Mouse (Mus musculus): ENCODE measurements at regions not wholly inside any gene's neighbourhood (a gene's known extent, or its start where the extent isn't known, plus 50 kb on each side); places are given as distances from the start of the nearest gene placed in this dataset.

- DNase-seq (ENCODE audit: low spot score in 2 of 2): no peak
These were observed 315.1 kb upstream of the Npvf start for GRCm38 (mm10) chr6:50969341-50969740.

GRCm38 (mm10) chr6:50969997-50970396 is 315.8 kb upstream of the Npvf start:
- DNase-seq (ENCODE audit: low spot score in 2 of 2): no peak

- no peak for DNase-seq (ENCODE audit: low spot score in 2 of 2)
These were observed 316.5 kb upstream of the Npvf start for GRCm38 (mm10) chr6:50970770-50971169.

- DNase-seq (ENCODE audit: low spot score in 2 of 2): no peak
These were observed 318.0 kb upstream of the Npvf start for GRCm38 (mm10) chr6:50972268-50972667.

GRCm38 (mm10) chr6:50973231-50973654 is 319.0 kb upstream of the Npvf start:
- no peak for DNase-seq (ENCODE audit: low spot score in 2 of 2)

- no peak for DNase-seq (ENCODE audit: low spot score in 2 of 2)
These were observed 319.6 kb upstream of the Npvf start for GRCm38 (mm10) chr6:50973815-50974214.

- no peak for DNase-seq (ENCODE audit: low spot score in 2 of 2)
These were observed 320.7 kb upstream of the Npvf start for GRCm38 (mm10) chr6:50974961-50975360.

- DNase-seq (ENCODE audit: low spot score in 2 of 2): no peak
These were observed 322.7 kb upstream of the Npvf start for GRCm38 (mm10) chr6:50976973-50977372.

GRCm38 (mm10) chr6:50977381-50977780 is 323.1 kb upstream of the Npvf start:
- DNase-seq (ENCODE audit: low spot score in 2 of 2): no peak

GRCm38 (mm10) chr6:50978016-50978415 is 323.8 kb upstream of the Npvf start:
- no peak for DNase-seq (ENCODE audit: low spot score in 2 of 2)

GRCm38 (mm10) chr6:50978571-50978970 is 324.3 kb upstream of the Npvf start:
- DNase-seq (ENCODE audit: low spot score in 2 of 2): no peak

GRCm38 (mm10) chr6:50979764-50980163 is 325.5 kb upstream of the Npvf start:
- no peak for DNase-seq (ENCODE audit: low spot score in 2 of 2)

- no peak for DNase-seq (ENCODE audit: low spot score in 2 of 2)
These were observed 326.1 kb upstream of the Npvf start for GRCm38 (mm10) chr6:50980311-50980710.

GRCm38 (mm10) chr6:50981702-50982309 is 327.6 kb upstream of the Npvf start:
- no peak for DNase-seq (ENCODE audit: low spot score in 2 of 2)

GRCm38 (mm10) chr6:50982856-50983255 is 328.6 kb upstream of the Npvf start:
- no peak for DNase-seq (ENCODE audit: low spot score in 2 of 2)

GRCm38 (mm10) chr6:50983511-50984099 is 329.4 kb upstream of the Npvf start:
- no peak for DNase-seq (ENCODE audit: low spot score in 2 of 2)

- DNase-seq (ENCODE audit: low spot score in 2 of 2): no peak
These were observed 330.1 kb upstream of the Npvf start for GRCm38 (mm10) chr6:50984157-50984905.

GRCm38 (mm10) chr6:50986270-50986924 is 332.2 kb upstream of the Npvf start:
- DNase-seq (ENCODE audit: low spot score in 2 of 2): no peak

- DNase-seq (ENCODE audit: low spot score in 2 of 2): no peak
These were observed 334.3 kb upstream of the Npvf start for GRCm38 (mm10) chr6:50988561-50988960.

- no peak for DNase-seq (ENCODE audit: low spot score in 2 of 2)
These were observed 337.4 kb upstream of the Npvf start for GRCm38 (mm10) chr6:50991528-50992125.

- no peak for DNase-seq (ENCODE audit: low spot score in 2 of 2)
These were observed 339.7 kb upstream of the Npvf start for GRCm38 (mm10) chr6:50993952-50994351.

- DNase-seq (ENCODE audit: low spot score in 2 of 2): no peak
These were observed 348.5 kb upstream of the Npvf start for GRCm38 (mm10) chr6:51002713-51003112.

Data from spleen, postnatal 14 days (tissue).